Mouse (Mus musculus): ENCODE measurements at regions not wholly inside any gene's neighbourhood (a gene's known extent, or its start where the extent isn't known, plus 50 kb on each side); places are given as distances from the start of the nearest gene placed in this dataset.

DNA sequence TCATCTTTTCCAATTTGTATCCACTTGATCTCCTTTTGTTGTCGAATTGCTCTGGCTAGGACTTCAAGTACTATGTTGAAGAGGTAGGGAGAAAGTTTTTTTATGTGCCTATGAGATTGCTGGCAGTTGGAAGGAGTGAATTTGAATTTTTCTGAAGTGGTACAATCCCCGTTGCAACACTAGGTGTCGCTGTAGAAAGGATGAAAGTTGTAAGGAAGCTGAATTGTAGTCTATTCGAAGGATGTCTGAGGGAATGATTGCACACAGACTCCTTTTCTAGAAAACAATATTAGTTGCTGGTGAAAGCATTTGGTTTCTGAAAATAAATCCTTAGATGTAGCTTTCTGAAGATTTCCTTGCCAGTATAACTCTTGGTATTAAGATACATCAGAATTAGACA, 54.6 kb upstream of the Selenop start:
- peak; percentile 84 for TF ChIP-seq CTCF (IDR thresholded peaks at IDR 0.05)
- no peak for TF ChIP-seq EP300 (IDR thresholded peaks at IDR 0.05; ENCODE audit: insufficient read depth, low read depth, low read length)
